Mouse (Mus musculus) CD4-positive, CD25-positive, alpha-beta regulatory T cell, adult 4 months (primary cell): ENCODE measurements at regions not wholly inside any gene's neighbourhood (a gene's known extent, or its start where the extent isn't known, plus 50 kb on each side); places are given as distances from the start of the nearest gene placed in this dataset.
"Not testable (repeated sequence)": the region's sequence is repeated elsewhere in the genome, so short reads cannot be mapped to it uniquely, and the experiment has no call there.

ENCODE experiments used
- ATAC-seq: one replicate; pipeline ENCODE4 v1.8.0; 2017

- peak; percentile 81 for ATAC-seq
Measured at GRCm38 (mm10) chr3:21942912-21943311, 133.5 kb upstream of the Tbl1xr1 start.

- no peak for ATAC-seq
Measured at GRCm38 (mm10) chr3:21945775-21946174, 130.7 kb upstream of the Tbl1xr1 start.

- ATAC-seq = peak; percentile 18
Measured at GRCm38 (mm10) chr3:21947320-21948073, 129.0 kb upstream of the Tbl1xr1 start.

GRCm38 (mm10) chr3:21948074-21948659 lies 128.3 kb upstream of the Tbl1xr1 start:
- no peak for ATAC-seq

DNA sequence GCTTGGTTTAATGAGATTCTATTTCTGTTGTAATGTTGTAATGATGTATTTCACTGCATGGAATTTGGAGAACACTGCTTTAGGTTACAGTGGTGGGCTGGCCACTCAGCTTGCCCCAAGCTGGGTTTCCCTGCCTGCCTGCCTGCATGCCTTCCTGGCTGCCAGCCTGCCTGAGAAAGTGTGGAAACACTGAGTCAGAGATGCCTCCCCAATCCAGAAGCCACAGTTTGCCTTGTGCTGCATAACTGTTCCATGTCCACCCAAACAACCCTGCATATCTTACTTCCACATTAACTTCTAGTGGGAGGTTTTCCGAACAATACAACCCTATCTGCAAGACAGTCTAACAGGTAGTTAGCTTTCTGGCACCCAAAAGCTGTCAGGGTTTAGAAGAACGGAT lies 127.0 kb upstream of the Tbl1xr1 start:
- ATAC-seq = no peak

GRCm38 (mm10) chr3:21950571-21950970 lies 125.9 kb upstream of the Tbl1xr1 start:
- no peak for ATAC-seq

DNA sequence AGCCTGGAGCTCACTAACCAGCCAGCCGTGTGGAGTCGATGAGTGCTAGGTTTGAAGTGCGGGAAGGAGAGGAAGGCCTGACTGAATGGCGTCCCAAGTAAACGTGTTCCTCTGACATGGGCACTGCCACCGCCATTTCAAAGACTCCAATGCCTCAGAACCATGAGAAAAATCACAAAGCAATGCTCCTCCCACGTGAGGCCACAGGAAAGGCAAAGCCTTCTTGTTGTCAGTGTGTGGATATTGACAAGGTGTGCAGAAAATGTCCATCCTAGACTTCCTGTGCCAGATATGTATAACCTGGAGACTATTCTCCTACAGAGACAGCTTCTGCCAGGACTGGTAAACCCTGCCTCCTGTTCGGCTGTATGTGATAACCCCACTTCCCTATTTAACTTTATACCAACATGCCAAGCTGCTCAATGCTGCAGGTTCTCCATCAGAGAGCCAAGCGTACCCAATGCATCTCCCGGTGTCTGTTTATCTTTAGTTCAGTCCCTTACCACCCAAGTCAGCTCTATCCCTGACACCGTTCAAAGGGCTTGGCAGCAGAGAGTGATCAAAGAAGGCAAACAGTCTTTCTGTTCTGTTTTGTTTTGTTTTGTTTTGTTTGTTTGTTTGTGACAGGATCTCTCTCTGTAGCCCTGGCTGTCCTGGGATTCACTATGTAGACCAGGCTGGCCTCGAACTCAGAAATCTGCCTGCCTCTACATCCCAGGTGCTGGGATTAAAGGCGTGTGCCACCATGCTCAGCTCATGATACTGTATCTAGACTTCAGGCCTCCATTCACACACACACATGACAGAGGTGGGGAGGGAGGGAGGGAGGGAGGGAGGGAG lies 124.8 kb upstream of the Tbl1xr1 start:
- ATAC-seq = no peak

- peak; percentile 80 for ATAC-seq
Measured at GRCm38 (mm10) chr3:21952695-21953415, 123.6 kb upstream of the Tbl1xr1 start.

DNA sequence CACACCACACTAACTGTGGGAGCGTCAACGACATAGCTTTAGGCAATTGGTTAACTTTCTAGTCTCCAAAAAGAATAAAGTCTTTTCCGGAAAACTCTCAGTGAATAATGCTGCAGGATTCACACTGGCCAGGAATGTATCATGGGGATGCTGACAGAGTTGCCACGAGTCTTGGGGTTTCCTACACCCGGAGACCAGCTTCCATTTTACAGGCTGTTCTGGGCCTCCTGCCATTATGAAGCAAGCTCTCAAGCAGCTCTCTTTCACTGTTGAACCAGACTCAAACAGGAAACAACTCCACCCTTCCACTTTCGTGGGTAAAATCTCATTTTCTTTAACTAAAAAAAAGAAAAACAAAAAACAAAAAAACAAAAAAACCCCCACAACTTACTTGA lies 123.0 kb upstream of the Tbl1xr1 start:
- peak; percentile 44 for ATAC-seq

DNA sequence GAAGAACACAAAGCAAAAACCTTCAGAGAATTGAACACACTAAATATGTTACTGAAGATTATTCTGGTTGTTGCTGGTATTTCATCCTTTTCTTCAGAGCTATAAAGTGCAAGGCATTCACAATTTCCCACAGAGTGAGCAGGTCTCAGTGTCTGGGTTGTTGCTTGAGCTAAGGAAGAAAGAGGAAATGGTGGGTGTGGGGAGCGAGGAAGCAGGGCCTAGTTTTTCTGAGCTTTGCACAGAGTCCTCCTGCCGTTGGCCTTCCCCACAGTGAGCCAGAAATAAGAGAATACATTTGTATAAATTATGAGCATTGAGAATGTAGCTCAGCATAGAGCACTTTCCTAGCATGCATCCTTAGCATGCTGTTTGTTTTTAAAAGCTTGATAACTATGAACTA lies 120.8 kb upstream of the Tbl1xr1 start:
- peak; percentile 18 for ATAC-seq

DNA sequence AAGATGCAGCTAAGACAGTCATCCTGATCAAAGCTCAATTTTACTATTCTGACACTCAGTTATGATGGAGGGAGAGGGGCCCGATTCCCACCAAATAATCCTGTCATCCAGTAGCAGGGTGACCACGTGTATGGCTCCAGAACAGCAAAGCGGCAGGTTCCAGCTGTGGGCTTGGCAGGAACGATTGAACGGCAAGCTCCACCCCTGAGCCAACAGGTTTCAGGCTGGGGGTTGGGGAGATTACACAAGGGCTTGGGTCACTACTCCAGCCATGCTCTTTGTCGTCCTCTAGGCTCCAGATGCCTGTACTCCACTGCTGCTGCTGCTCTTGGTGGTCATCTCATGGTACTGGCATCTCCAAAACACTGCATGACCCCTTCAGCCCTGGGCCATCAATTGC lies 119.3 kb upstream of the Tbl1xr1 start:
- not testable (repeated sequence) for ATAC-seq

DNA sequence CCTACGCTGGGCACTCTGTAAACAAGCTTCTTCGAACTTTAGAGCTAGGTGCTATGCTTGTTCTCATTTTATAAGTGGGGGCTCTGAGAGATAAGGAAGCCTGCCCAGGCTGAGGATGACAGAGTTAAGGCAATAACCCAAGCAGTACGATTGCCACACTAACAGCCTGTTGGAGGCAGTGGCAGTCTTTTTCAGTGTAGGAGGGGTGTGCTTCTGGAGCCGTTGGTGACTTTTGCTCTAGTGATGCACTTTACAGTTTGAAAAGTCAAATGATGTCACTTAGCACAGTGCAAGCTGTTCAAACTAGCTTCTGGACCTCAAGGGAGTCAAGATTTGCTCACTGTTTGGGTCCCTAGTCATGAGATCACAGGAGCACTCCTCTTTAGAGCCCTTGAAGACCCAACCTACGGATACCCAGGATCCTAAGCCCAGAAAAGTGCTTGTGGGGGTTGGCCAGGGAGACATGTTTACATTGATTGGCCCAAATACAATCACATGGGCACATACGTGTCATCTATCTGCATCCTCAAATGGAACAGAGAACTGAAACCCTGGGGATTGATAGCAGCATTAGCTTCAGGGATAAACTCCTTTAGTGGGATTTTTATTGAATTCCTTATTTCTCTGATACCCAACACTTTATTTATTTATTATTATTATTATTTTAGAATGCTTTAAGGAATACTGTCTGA lies 117.7 kb upstream of the Tbl1xr1 start:
- no peak for ATAC-seq

DNA sequence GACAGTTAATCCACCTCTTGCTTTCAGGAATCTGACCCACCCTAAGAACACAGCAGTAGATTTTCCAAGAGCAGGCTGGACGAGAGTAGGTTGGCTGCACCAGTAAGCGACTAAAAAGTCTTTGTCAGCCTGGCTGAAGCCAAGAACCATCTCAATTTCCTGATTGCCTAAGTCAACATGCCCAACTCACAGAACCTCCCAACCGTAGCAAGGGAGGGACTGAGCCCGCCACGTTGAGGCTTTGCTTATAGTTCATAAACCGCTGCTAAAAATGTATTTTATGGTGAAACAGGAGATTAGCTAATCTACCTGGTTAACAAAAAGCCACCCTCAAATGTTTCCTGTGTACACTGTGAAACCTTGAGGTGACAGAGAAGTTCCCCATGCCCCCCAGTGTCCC lies 115.4 kb upstream of the Tbl1xr1 start:
- peak; percentile 19 for ATAC-seq

GRCm38 (mm10) chr3:21961746-21962145 lies 114.7 kb upstream of the Tbl1xr1 start:
- peak; percentile 50 for ATAC-seq

DNA sequence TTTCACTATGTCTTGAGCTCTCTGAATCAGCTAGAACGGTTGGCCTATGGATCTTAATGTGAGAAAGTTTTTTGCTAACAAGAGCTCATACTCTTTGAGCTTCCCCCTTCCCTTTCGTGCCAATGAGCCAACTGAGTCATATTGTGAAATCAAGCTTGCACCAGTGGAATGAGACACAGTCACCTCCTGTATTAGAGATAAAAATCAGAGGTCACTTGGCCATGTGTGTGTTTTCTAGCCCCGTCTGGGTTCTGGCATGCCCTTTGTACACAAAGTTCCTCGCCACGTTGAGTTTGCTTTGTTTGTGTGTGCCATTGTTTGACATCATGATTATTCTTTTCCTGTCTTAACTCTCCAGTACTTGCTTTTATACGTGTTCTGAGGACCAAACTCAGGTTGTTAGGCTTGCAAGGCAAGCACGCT lies 114.1 kb upstream of the Tbl1xr1 start:
- peak; percentile 36 for ATAC-seq

GRCm38 (mm10) chr3:21962921-21963732 lies 113.3 kb upstream of the Tbl1xr1 start:
- ATAC-seq = peak; percentile 54

DNA sequence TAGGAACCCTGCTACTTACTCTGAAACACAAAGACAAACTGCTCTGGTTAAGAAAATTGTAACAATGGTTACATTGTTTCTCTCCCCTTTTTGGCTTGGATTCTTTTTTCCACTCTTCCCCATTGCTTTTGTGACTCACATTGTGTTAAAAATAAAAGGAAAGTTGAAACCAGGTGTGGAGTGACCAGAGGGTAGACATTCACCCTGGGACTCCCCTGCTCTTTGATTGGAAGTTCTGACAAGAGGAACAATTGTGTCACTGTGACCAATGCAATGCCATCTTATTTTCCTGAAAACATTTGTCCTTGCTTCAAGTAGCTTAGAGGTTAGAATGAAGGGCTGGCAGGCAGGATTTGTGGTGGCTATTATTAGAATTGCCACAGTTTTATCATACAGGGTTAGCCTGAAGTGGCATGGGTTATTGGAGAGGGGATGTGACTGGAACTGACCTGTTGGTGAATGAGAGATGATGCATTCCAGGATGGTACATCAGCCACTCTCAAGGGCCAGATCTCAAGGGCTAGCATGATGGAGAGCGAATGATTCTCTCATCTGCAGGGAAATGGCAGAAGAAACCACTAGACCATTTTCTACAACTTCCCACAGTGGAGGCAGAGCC lies 112.6 kb upstream of the Tbl1xr1 start:
- ATAC-seq = no peak

- no peak for ATAC-seq
Measured at GRCm38 (mm10) chr3:21964438-21964837, 112.0 kb upstream of the Tbl1xr1 start.

GRCm38 (mm10) chr3:21965556-21965955 lies 110.9 kb upstream of the Tbl1xr1 start:
- no peak for ATAC-seq

DNA sequence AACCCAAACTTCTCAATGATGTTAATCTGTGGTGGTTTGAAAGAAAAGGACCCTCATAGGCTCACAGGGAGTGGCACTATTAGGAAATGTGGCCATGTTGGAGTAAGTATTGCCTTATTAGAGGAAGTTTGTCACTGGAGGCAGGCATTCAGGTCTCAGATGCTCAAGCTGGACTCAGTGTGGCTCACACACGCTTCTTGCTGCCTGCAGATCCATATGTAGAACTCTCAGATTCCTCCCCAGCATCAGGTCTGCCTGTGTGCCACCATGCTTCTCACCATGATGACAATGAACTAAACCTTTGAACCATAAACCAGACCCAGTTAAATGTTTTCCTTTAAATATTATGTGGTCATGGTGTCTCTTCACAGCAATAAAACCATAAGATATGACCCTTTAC lies 104.7 kb upstream of the Tbl1xr1 start:
- no peak for ATAC-seq

- ATAC-seq = peak; percentile 40
Measured at GRCm38 (mm10) chr3:21973153-21973552, 103.3 kb upstream of the Tbl1xr1 start.
